Mouse (Mus musculus): ENCODE data around the gene Map2k6. TPM values are rescaled to one million over a fixed set of nuclear protein-coding genes. Genes with fewer than 3 reads are reported as not detected.

Map2k6 gene
- polyA plus RNA-seq, 1 experiment from 2014 or later, result 38.7 TPM

GRCm38 (mm10) chr11:110372266-110372954, 26.5 kb upstream of the Map2k6 start:
- H3K27me3 ChIP-seq (ENCODE audit: control insufficient read depth, insufficient read depth, low read length), result no peaks in the 10 kb centered on the region
- no peak overlapping the region for H3K4me3 ChIP-seq (ENCODE audit: low read depth, low read length)
- ATAC-seq (ENCODE audit: low FRiP score), result no peak
- H3K36me3 ChIP-seq (ENCODE audit: control insufficient read depth, insufficient read depth, low read length), result no peaks in the 10 kb centered on the region
- no peak overlapping the region for H3K27ac ChIP-seq (ENCODE audit: low read depth, low read length)
- no peaks in the 10 kb centered on the region for H3K4me1 ChIP-seq (ENCODE audit: control insufficient read depth, insufficient read depth, low read length)
- H3K4me2 ChIP-seq, result no peak overlapping the region
- no peak for DNase-seq (ENCODE audit: low spot score, missing footprints)
- 84% methylated on average over 15 of the region's 15 CpGs for WGBS
- H3K9me3 ChIP-seq (ENCODE audit: control insufficient read depth, low read length), result no peaks in the 10 kb centered on the region
- H3K9ac ChIP-seq (ENCODE audit: low read length), result no peak overlapping the region

- no peak for ATAC-seq (ENCODE audit: low FRiP score)
- Histone ChIP-seq H3K27ac (ENCODE audit: low read depth, low read length) (no peak overlapping the region), H3K27me3 (ENCODE audit: control insufficient read depth, insufficient read depth, low read length) (no peaks in the 10 kb centered on the region)
These were observed 24.9 kb upstream of the Map2k6 start for GRCm38 (mm10) chr11:110374036-110374435.

GRCm38 (mm10) chr11:110379661-110380309, 19.1 kb upstream of the Map2k6 start:
- Histone ChIP-seq H3K4me3 (ENCODE audit: low read depth, low read length) (peak overlapping the region; percentile 19), H3K9ac (ENCODE audit: low read length) (peak overlapping the region; percentile 21), H3K4me2 (peak overlapping the region; percentile 65), H3K36me3 (ENCODE audit: control insufficient read depth, insufficient read depth, low read length) (no peaks in the 10 kb centered on the region), H3K9me3 (ENCODE audit: control insufficient read depth, low read length) (no peaks in the 10 kb centered on the region), H3K27ac (ENCODE audit: low read depth, low read length) (no peak overlapping the region), H3K27me3 (ENCODE audit: control insufficient read depth, insufficient read depth, low read length) (0 out of 2 replicates have a peak, but pooled peaks cover 2% of the 10 kb centered on the region), H3K4me1 (ENCODE audit: control insufficient read depth, insufficient read depth, low read length) (peaks cover 3% of the 10 kb centered on the region; the same call in 1 of the 2 replicates)
- ATAC-seq (ENCODE audit: low FRiP score) (peak; percentile 85), DNase-seq (ENCODE audit: low spot score, missing footprints) (peak; percentile 95)
- 15% methylated on average over 20 of the region's 20 CpGs for WGBS

More at GRCm38 (mm10) chr11:110374036-110374435, 24.9 kb upstream of the Map2k6 start:
- Histone ChIP-seq H3K4me3 (ENCODE audit: low read depth, low read length) (no peak overlapping the region), H3K9ac (ENCODE audit: low read length) (no peak overlapping the region), H3K9me3 (ENCODE audit: control insufficient read depth, low read length) (no peaks in the 10 kb centered on the region), H3K4me2 (no peak overlapping the region), H3K36me3 (ENCODE audit: control insufficient read depth, insufficient read depth, low read length) (no peaks in the 10 kb centered on the region), H3K4me1 (ENCODE audit: control insufficient read depth, insufficient read depth, low read length) (no peaks in the 10 kb centered on the region)
- WGBS, result 87% methylated on average over 9 of the region's 9 CpGs
- DNase-seq (ENCODE audit: low spot score, missing footprints), result peak; percentile 57

GRCm38 (mm10) chr11:110380310-110380668, 18.6 kb upstream of the Map2k6 start:
- no peaks in the 10 kb centered on the region for H3K36me3 ChIP-seq (ENCODE audit: control insufficient read depth, insufficient read depth, low read length)
- peak overlapping the region; percentile 65 for H3K4me2 ChIP-seq
- peak overlapping the region; percentile 21; the same call in 1 of the 2 replicates for H3K9ac ChIP-seq (ENCODE audit: low read length)
- 28% methylated on average over 15 of the region's 15 CpGs for WGBS
- DNase-seq (ENCODE audit: low spot score, missing footprints), result no peak
- H3K4me1 ChIP-seq (ENCODE audit: control insufficient read depth, insufficient read depth, low read length), result peaks cover 3% of the 10 kb centered on the region; the same call in 1 of the 2 replicates
- H3K9me3 ChIP-seq (ENCODE audit: control insufficient read depth, low read length), result no peaks in the 10 kb centered on the region
- H3K4me3 ChIP-seq (ENCODE audit: low read depth, low read length), result peak overlapping the region; percentile 19
- no peak overlapping the region for H3K27ac ChIP-seq (ENCODE audit: low read depth, low read length)
- 0 out of 2 replicates have a peak, but pooled peaks cover 2% of the 10 kb centered on the region for H3K27me3 ChIP-seq (ENCODE audit: control insufficient read depth, insufficient read depth, low read length)
- ATAC-seq (ENCODE audit: low FRiP score), result peak; percentile 40; the same call in 1 of the 2 replicates

- H3K4me2 ChIP-seq, result no peak overlapping the region
- ATAC-seq (ENCODE audit: low FRiP score), result no peak
- no peaks in the 10 kb centered on the region for H3K4me1 ChIP-seq (ENCODE audit: control insufficient read depth, insufficient read depth, low read length)
- H3K36me3 ChIP-seq (ENCODE audit: control insufficient read depth, insufficient read depth, low read length), result no peaks in the 10 kb centered on the region
- no peaks in the 10 kb centered on the region for H3K9me3 ChIP-seq (ENCODE audit: control insufficient read depth, low read length)
- H3K27me3 ChIP-seq (ENCODE audit: control insufficient read depth, insufficient read depth, low read length), result no peaks in the 10 kb centered on the region
- DNase-seq (ENCODE audit: low spot score, missing footprints), result peak; percentile 57
- no peak overlapping the region for H3K9ac ChIP-seq (ENCODE audit: low read length)
- WGBS, result 71% methylated on average over 2 of the region's 2 CpGs
- no peak overlapping the region for H3K27ac ChIP-seq (ENCODE audit: low read depth, low read length)
- no peak overlapping the region for H3K4me3 ChIP-seq (ENCODE audit: low read depth, low read length)
These were observed 13.4 kb upstream of the Map2k6 start for GRCm38 (mm10) chr11:110385487-110385886.

GRCm38 (mm10) chr11:110392763-110393162, 6.2 kb upstream of the Map2k6 start:
- DNase-seq (ENCODE audit: low spot score, missing footprints), result peak; percentile 85
- H3K27ac ChIP-seq (ENCODE audit: low read depth, low read length), result no peak overlapping the region
- H3K4me2 ChIP-seq, result no peak overlapping the region
- peaks cover 2% of the 10 kb centered on the region; the same call in 1 of the 2 replicates for H3K27me3 ChIP-seq (ENCODE audit: control insufficient read depth, insufficient read depth, low read length)
- no peaks in the 10 kb centered on the region for H3K36me3 ChIP-seq (ENCODE audit: control insufficient read depth, insufficient read depth, low read length)
- WGBS, result 54% methylated on average over 3 of the region's 3 CpGs
- no peak overlapping the region for H3K4me3 ChIP-seq (ENCODE audit: low read depth, low read length)
- ATAC-seq (ENCODE audit: low FRiP score), result peak; percentile 54; the same call in 1 of the 2 replicates
- no peaks in the 10 kb centered on the region for H3K9me3 ChIP-seq (ENCODE audit: control insufficient read depth, low read length)
- peaks cover 3% of the 10 kb centered on the region for H3K4me1 ChIP-seq (ENCODE audit: control insufficient read depth, insufficient read depth, low read length)
- no peak overlapping the region for H3K9ac ChIP-seq (ENCODE audit: low read length)

- Histone ChIP-seq H3K4me1 (ENCODE audit: control insufficient read depth, insufficient read depth, low read length) (peaks cover 7% of the 10 kb centered on the region), H3K36me3 (ENCODE audit: control insufficient read depth, insufficient read depth, low read length) (no peaks in the 10 kb centered on the region), H3K9ac (ENCODE audit: low read length) (no peak overlapping the region), H3K27ac (ENCODE audit: low read depth, low read length) (no peak overlapping the region), H3K27me3 (ENCODE audit: control insufficient read depth, insufficient read depth, low read length) (peaks cover 2% of the 10 kb centered on the region; the same call in 1 of the 2 replicates), H3K9me3 (ENCODE audit: control insufficient read depth, low read length) (no peaks in the 10 kb centered on the region), H3K4me3 (ENCODE audit: low read depth, low read length) (no peak overlapping the region), H3K4me2 (no peak overlapping the region)
- WGBS, result 88% methylated on average over 5 of the region's 5 CpGs
- no peak for ATAC-seq (ENCODE audit: low FRiP score)
- DNase-seq (ENCODE audit: low spot score, missing footprints), result peak; percentile 80
These were observed 4.0 kb upstream of the Map2k6 start for GRCm38 (mm10) chr11:110394788-110395452.

GRCm38 (mm10) chr11:110396085-110396484, 2.8 kb upstream of the Map2k6 start:
- H3K4me1 ChIP-seq (ENCODE audit: control insufficient read depth, insufficient read depth, low read length), result peaks cover 11% of the 10 kb centered on the region
- H3K9me3 ChIP-seq (ENCODE audit: control insufficient read depth, low read length), result no peaks in the 10 kb centered on the region
- DNase-seq (ENCODE audit: low spot score, missing footprints), result no peak
- H3K4me2 ChIP-seq, result peak overlapping the region; percentile 35
- peak overlapping the region; percentile 20; the same call in 1 of the 2 replicates for H3K9ac ChIP-seq (ENCODE audit: low read length)
- H3K4me3 ChIP-seq (ENCODE audit: low read depth, low read length), result no peak overlapping the region
- 35% methylated on average over 19 of the region's 19 CpGs for WGBS
- H3K27ac ChIP-seq (ENCODE audit: low read depth, low read length), result no peak overlapping the region
- 0 out of 2 replicates have a peak, but pooled peaks have one; percentile 7 for ATAC-seq (ENCODE audit: low FRiP score)
- peaks cover 2% of the 10 kb centered on the region; the same call in 1 of the 2 replicates for H3K27me3 ChIP-seq (ENCODE audit: control insufficient read depth, insufficient read depth, low read length)
- no peaks in the 10 kb centered on the region for H3K36me3 ChIP-seq (ENCODE audit: control insufficient read depth, insufficient read depth, low read length)

Data from midbrain, embryonic 11.5 days (tissue).